Mouse (Mus musculus) left cerebral cortex, adult 2 months (tissue): ENCODE measurements around the gene Prrc2a. TPM values are rescaled to one million over a fixed set of nuclear protein-coding genes. Genes with fewer than 3 reads are reported as not detected.

Experiments
- DNase-seq, 2 experiments: peaks; one replicate each; pipeline ENCODE4 v3.0.0; 2021 to 2022; ENCODE audit warnings: low spot score in 2 of 2, mixed read lengths in 1 of 2; ENCODE audit errors: extremely low spot score in 1 of 2
- H3K27ac ChIP-seq: fragments of 200-600 bp; 2 replicates; pipeline ENCODE4 v1.8.1; 2022
- H3K4me3 ChIP-seq: fragments of 200-600 bp; 2 replicates; pipeline ENCODE4 v1.8.1; 2022
- CTCF ChIP-seq: fragments of 200-600 bp; IDR thresholded peaks from 2 replicates; pipeline ENCODE4 v1.8.1; 2022; ENCODE audit warnings: antibody characterized with exemption, mild to moderate bottlenecking, moderate library complexity
- intact Hi-C: fragments of 180-260 bp; cut with DNase I; formaldehyde crosslinking; loops from one replicate; pipeline ENCODE4 v1.15.1; 2025
- microRNA-seq, 2 experiments: library from miRNA; unstranded; fragments of <30 nt; microRNA quantifications; one replicate each; pipeline ENCODE4 v1.2.0; 2021
- total RNA-seq, 2 experiments: library from RNA; stranded (reverse); gene quantifications; 2 replicates each; pipeline ENCODE4 v1.2.3; 2021

Prrc2a gene
- total RNA-seq, 2 experiments from 2014 or later, result 285 to 321 TPM

DNA sequence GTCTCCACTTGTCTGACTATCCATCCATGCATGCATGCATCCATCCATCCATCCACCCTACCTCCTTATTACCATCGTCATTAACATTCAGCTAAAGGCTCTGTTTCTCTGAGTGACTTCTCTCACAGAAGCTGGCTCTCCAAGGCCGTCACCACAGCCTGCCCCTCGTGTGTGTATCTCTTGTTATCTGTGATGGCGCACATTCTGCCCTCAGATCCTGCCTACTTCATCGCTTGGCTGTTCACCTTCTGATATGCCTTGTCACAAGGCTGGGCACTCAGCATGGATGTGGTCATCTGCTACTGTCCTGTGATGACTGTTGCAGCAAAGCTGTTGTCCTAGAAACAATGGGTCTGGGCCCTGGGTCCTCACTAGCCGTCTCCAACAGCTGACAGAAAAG, 59.9 kb downstream of the Prrc2a start:
- Histone ChIP-seq H3K4me3 (no peak overlapping the region), H3K27ac (no peak overlapping the region)
- intact Hi-C loops, result no loop called here
- TF ChIP-seq CTCF, result no peak
- DNase-seq, result no peak

- Histone ChIP-seq H3K4me3 (no peak overlapping the region), H3K27ac (no peak overlapping the region)
- intact Hi-C loops, result no loop called here
- DNase-seq, result no peak
- no peak for TF ChIP-seq CTCF
Measured at GRCm38 (mm10) chr17:35104079-35104478, 60.6 kb downstream of the Prrc2a start.

GRCm38 (mm10) chr17:35103221-35103690, 61.4 kb downstream of the Prrc2a start:
- TF ChIP-seq CTCF, result no peak
- no peak for DNase-seq
- intact Hi-C loops, result no loop called here
- no peak overlapping the region for H3K27ac ChIP-seq
- no peak overlapping the region for H3K4me3 ChIP-seq

DNA sequence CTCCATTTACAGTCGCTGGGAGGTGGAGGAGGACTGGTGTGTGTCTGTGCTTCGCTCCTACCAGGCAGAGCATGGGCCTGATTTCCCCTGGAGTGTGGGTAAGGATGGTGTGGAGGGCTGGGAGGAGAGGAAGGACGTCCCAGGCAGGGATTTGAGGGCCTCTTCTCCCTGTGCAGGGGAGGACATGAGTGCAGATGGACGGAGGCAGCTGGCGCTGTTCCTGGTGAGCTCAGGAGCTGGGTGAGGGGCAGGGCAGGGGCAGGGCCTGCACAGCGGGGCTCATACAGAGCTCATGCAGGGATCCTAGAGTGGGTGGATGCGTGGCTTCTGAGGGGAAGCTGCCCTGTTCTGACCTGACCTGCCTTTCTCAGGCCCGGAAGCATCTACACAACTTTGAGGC, 62.4 kb downstream of the Prrc2a start:
- Histone ChIP-seq H3K27ac (no peak overlapping the region), H3K4me3 (no peak overlapping the region)
- no peak for TF ChIP-seq CTCF
- intact Hi-C loops, result no loop called here
- DNase-seq, result no peak

GRCm38 (mm10) chr17:35101161-35101560, 63.5 kb downstream of the Prrc2a start:
- DNase-seq, result no peak
- H3K27ac ChIP-seq, result no peak overlapping the region
- H3K4me3 ChIP-seq, result no peak overlapping the region
- intact Hi-C loops, result no loop called here
- no peak for TF ChIP-seq CTCF

- TF ChIP-seq CTCF, result no peak
- intact Hi-C loops, result no loop called here
- no peak overlapping the region for H3K4me3 ChIP-seq
- DNase-seq, result no peak
- H3K27ac ChIP-seq, result no peak overlapping the region
Measured at GRCm38 (mm10) chr17:35100196-35100765, 64.4 kb downstream of the Prrc2a start.

Small RNA genes lying within 50 kb of the gene (microRNA-seq; reads per million reads assigned to microRNA genes)
- gene Mir6973a (0 reads per million in 2 experiments), gene Mir6974 (0 to 0.24 reads per million in 2 experiments)

Other genes with a start within 250 kb of the Prrc2a start
- 10 to 100 TPM; 41.6 to 47.3 TPM for gene Neu1, start 233.6 kb downstream of the Prrc2a start, total RNA-seq
- 10 to 100 TPM; 18.8 to 22.1 TPM for gene Hspa1b, start 205.7 kb downstream of the Prrc2a start, total RNA-seq
- not detected for gene Gm20481, start 195.0 kb downstream of the Prrc2a start, total RNA-seq
- 10 to 100 TPM; 14.5 to 17.2 TPM for gene Hspa1a, start 192.7 kb downstream of the Prrc2a start, total RNA-seq
- under 1 TPM; 0.34 to 0.42 TPM for gene Hspa1l, start 192.2 kb downstream of the Prrc2a start, total RNA-seq
- gene Lsm2, start 183.0 kb downstream of the Prrc2a start, total RNA-seq, result 10 to 100 TPM; 15.8 to 18.4 TPM
- gene Vars, start 163.9 kb downstream of the Prrc2a start, total RNA-seq, result 10 to 100 TPM; 44.1 to 46.6 TPM
- under 1 TPM; 0.40 to 0.43 TPM for gene Vwa7, start 148.3 kb downstream of the Prrc2a start, total RNA-seq
- gene Sapcd1, start 136.9 kb downstream of the Prrc2a start, total RNA-seq, result under 1 TPM in 1 of 2 experiments, not detected in 1; 0.59 TPM
- under 1 TPM; 0.27 to 0.56 TPM for gene Msh5, start 118.2 kb downstream of the Prrc2a start, total RNA-seq
- 1 to 10 TPM; 7.4 to 8.3 TPM for gene Clic1, start 114.9 kb downstream of the Prrc2a start, total RNA-seq
- 10 to 100 TPM; 10.1 to 11.0 TPM for gene Ddah2, start 105.9 kb downstream of the Prrc2a start, total RNA-seq
- gene Ly6g6c, start 99.5 kb downstream of the Prrc2a start, total RNA-seq, result not detected
- not detected for gene Mpig6b, start 98.7 kb downstream of the Prrc2a start, total RNA-seq
- gene Ly6g6e, start 88.0 kb downstream of the Prrc2a start, total RNA-seq, result 1 to 10 TPM; 2.1 to 3.6 TPM
- 1 to 10 TPM in 1 of 2 experiments, under 1 TPM in 1; 0.70 to 1.1 TPM for gene Ly6g6d, start 86.8 kb downstream of the Prrc2a start, total RNA-seq
- gene Ly6g6f, start 79.3 kb downstream of the Prrc2a start, total RNA-seq, result under 1 TPM in 1 of 2 experiments, not detected in 1; 0.29 TPM
- gene Abhd16a, start 75.6 kb downstream of the Prrc2a start, total RNA-seq, result 100 to 1,000 TPM; 109 to 117 TPM
- not detected for gene Ly6g5c, start 56.6 kb downstream of the Prrc2a start, total RNA-seq
- under 1 TPM; 0.79 TPM for gene Ly6g5b, start 49.5 kb downstream of the Prrc2a start, total RNA-seq
- gene Gpank1, start 43.4 kb downstream of the Prrc2a start, total RNA-seq, result 10 to 100 TPM; 14.8 to 15.0 TPM
- 100 to 1,000 TPM; 177 to 187 TPM for gene Csnk2b, start 42.8 kb downstream of the Prrc2a start, total RNA-seq
- 10 to 100 TPM; 27.0 to 28.5 TPM for gene D17H6S53E, start 38.5 kb downstream of the Prrc2a start, total RNA-seq
- gene Apom, start 32.8 kb downstream of the Prrc2a start, total RNA-seq, result not detected
- gene Bag6, start 29.7 kb downstream of the Prrc2a start, total RNA-seq, result 100 to 1,000 TPM; 304 to 307 TPM
- gene Aif1, start 11.2 kb upstream of the Prrc2a start, total RNA-seq, result 10 to 100 TPM in 1 of 2 experiments, 1 to 10 TPM in 1; 8.0 to 14.4 TPM
- gene Lst1, start 23.5 kb upstream of the Prrc2a start, total RNA-seq, result 1 to 10 TPM; 6.4 to 7.4 TPM
- gene Ltb, start 29.5 kb upstream of the Prrc2a start, total RNA-seq, result under 1 TPM; 0.79 to 0.86 TPM
- gene Tnf, start 37.1 kb upstream of the Prrc2a start, total RNA-seq, result not detected
- under 1 TPM; 0.41 to 0.65 TPM for gene Lta, start 40.5 kb upstream of the Prrc2a start, total RNA-seq
- not detected for gene Gm16181, start 55.9 kb upstream of the Prrc2a start, total RNA-seq
- 100 to 1,000 TPM; 549 to 569 TPM for gene Atp6v1g2, start 68.8 kb upstream of the Prrc2a start, total RNA-seq
- gene Nfkbil1, start 70.9 kb upstream of the Prrc2a start, total RNA-seq, result 10 to 100 TPM; 13.0 to 16.1 TPM
- 100 to 1,000 TPM; 215 TPM for gene Ddx39b, start 76.8 kb upstream of the Prrc2a start, total RNA-seq
- gene H2-D1, start 97.8 kb upstream of the Prrc2a start, total RNA-seq, result 10 to 100 TPM; 20.3 to 25.3 TPM
- gene H2-Q1, start 155.5 kb upstream of the Prrc2a start, total RNA-seq, result under 1 TPM in 1 of 2 experiments, not detected in 1; 0.79 TPM
- 1 to 10 TPM in 1 of 2 experiments, under 1 TPM in 1; 0.54 to 1.1 TPM for gene H2-Q2, start 177.3 kb upstream of the Prrc2a start, total RNA-seq
- 1 to 10 TPM; 2.2 to 3.1 TPM for gene H2-Q4, start 214.7 kb upstream of the Prrc2a start, total RNA-seq